Mouse (Mus musculus) spleen, adult 12 weeks (tissue): Measurements from ENCODE around the gene Adamts2.

Source experiments
- DNase-seq: peaks from one replicate; pipeline ENCODE4 v3.0.0; 2022; ENCODE audit warnings: low spot score

The Adamts2 gene

GRCm38 (mm10) chr11:50734129-50734528, 132.2 kb downstream of the Adamts2 start:
- DNase-seq, result no peak

DNA sequence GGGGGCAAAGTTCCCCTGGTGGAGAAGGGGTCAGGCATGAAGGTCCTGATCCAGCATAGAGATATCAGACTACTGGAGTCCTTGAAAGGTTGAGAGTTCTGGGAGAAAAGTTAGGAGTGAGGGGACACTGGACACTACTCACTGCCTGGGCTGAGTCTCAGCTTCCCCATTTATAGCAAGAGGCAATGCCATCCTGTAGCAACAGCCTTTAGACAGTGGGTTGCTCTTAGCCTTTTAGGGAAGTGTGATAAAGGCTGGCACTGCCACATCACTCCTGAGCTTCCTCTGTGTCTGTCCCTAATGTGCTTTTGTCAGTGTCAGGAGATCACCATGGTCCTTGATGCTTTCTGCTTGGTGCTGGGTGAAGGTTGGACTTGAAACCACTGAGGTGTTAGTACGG, 134.7 kb downstream of the Adamts2 start:
- DNase-seq, result no peak

DNA sequence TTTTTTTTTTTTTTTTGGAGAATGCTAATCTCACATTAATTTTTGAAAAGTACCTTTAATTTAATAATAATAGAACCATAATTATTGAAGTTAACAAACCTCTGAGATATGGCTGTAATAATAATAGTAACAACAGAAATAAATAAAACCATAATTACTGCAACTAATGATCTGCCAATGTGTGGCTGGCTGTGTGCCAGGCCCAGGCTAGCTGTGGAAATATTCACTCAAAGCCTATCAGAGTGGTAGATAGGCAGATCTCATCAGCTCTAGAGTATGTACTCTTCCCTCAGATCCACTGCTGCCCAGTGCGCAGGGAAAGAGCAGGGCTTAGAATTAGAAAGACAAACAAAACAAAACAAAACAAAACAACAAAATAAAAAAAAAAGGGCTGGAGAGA, 136.6 kb downstream of the Adamts2 start:
- DNase-seq, result no peak

- no peak for DNase-seq
Observed at GRCm38 (mm10) chr11:50739453-50739852, 137.6 kb downstream of the Adamts2 start.

DNA sequence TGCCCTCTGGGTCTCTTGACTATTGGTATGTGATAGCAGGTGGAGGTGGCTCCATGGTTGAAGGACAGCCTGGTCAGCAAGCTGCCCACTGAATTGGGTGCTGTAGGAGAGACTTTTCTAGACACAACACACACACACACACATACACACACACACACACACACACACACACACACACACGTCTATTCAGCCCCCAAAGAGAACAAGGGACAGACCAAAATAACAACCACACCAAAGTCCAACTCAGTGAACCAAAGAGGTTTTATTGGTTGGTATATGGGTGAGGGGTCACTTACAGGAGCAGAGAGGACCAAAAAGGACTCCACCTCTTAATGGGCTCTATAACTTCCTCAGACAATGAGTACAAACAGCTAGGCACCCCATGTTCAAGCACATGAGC, 140.3 kb downstream of the Adamts2 start:
- DNase-seq, result no peak

- no peak for DNase-seq
Observed at GRCm38 (mm10) chr11:50744971-50745370, 143.1 kb downstream of the Adamts2 start.

DNA sequence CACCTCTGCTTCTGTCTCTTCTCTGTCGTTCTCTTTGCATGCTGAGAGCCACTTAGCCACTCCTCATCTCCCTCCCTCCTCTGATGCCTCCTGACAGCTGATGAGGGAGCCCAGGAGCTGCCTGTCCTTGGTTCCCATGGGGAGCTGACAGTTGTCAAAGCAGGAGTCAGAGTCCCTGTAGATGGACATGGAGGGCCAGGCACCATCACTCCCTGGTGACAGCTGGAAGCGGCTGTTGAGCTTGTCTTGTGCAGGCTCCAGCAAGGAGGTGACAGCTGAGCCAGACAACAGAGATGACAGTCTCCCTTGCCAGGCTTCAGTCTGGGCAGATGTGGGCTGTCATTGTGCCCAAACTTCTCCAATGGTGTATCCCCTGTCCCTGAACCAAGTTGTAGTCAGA, 144.6 kb downstream of the Adamts2 start:
- no peak for DNase-seq

GRCm38 (mm10) chr11:50750983-50751585, 149.2 kb downstream of the Adamts2 start:
- no peak for DNase-seq

GRCm38 (mm10) chr11:50757741-50758140, 155.9 kb downstream of the Adamts2 start:
- no peak for DNase-seq

GRCm38 (mm10) chr11:50766461-50766860, 164.6 kb downstream of the Adamts2 start:
- no peak for DNase-seq

- DNase-seq, result no peak
Observed at GRCm38 (mm10) chr11:50767039-50767438, 165.2 kb downstream of the Adamts2 start.

DNA sequence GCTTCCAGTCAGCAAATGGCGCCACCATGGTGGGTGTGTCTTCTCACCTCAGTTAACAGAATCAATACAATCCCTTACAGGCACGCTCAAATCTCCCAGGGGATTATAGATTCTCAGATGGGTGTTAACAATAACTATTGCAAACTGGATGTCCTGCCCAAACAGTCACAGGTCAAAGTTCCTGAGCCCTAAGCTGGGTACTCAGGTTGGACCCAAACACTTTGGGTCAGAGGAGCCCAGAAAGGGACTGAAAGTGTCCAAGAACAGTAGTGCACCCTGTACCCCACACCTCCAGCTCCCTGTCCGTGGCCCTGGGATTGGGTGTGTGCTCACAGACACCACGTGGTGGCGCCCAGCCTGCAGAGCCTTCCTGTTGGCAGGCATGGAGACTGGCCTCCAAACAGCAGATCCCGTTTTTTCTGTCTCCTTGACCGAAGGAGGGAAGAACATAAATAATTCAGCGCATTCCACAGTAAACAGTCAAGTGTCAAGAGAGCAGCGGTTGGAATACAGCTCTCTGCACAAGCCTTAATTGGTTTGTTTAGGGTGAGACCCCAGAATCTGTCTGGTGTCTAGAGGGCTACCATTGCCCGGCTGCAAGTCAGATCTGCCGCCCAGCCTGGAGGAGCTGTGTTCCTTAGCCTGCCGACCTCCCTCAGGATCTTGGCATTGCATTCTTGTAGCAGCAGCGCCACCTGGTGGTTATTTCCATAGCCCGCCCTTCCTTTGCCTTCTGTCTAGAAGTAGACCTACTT, 167.3 kb downstream of the Adamts2 start:
- peak; percentile 15 for DNase-seq

- no peak for DNase-seq
Observed at GRCm38 (mm10) chr11:50771006-50771405, 169.1 kb downstream of the Adamts2 start.

- no peak for DNase-seq
Observed at GRCm38 (mm10) chr11:50797674-50798073, 195.8 kb downstream of the Adamts2 start.

DNA sequence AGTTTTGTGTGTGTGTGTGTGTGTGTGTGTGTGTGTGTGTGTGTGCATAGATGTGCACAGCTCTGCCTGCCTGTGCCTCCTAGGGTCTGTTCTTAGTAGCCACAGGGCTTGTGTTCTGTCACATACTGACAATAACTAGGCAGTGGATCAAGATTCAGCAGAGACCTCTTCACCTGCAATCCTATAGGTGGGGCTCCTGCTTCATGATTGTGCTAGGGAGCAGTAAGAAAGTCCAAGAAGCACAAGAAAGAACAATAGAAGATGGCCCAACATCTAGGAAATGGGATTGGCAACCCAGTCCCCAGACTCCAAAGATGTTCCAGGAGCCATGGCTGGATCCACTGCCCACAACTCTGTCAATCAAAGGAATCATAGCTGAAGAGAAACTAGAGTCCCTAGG, 197.0 kb downstream of the Adamts2 start:
- DNase-seq, result no peak

- no peak for DNase-seq
Observed at GRCm38 (mm10) chr11:50814233-50814632, 212.3 kb downstream of the Adamts2 start.

GRCm38 (mm10) chr11:50826214-50826613, 224.3 kb downstream of the Adamts2 start:
- DNase-seq, result no peak

GRCm38 (mm10) chr11:50827010-50827953, 225.4 kb downstream of the Adamts2 start, which contains the start of gene Zfp354c:
Gene Zfp354c (minus strand): TSS chr11:50827724.
- peak; percentile 45 for DNase-seq

DNA sequence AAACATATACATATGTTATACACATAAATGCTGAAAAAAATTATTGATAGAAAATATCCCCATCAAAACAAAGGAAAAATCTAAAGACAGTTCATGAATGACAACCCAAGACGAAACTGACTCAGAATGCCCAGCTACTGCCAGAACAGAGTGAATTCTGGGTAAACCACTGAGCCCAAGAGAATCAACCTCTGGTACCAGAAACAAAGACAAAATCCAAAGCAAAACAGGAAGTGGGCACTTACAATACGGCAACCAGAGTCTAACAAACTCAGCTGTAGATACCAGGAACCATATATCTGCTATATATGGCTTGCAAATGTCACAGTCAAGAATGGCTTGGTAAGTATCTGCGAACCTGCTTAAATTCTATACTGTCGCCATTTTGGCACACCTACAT, 233.8 kb downstream of the Adamts2 start:
- no peak for DNase-seq

- DNase-seq, result peak; percentile 66
Observed at GRCm38 (mm10) chr11:50841023-50841735, 239.3 kb downstream of the Adamts2 start, which contains the start of gene Zfp879. Gene Zfp879 (minus strand): TSS chr11:50841552.

DNA sequence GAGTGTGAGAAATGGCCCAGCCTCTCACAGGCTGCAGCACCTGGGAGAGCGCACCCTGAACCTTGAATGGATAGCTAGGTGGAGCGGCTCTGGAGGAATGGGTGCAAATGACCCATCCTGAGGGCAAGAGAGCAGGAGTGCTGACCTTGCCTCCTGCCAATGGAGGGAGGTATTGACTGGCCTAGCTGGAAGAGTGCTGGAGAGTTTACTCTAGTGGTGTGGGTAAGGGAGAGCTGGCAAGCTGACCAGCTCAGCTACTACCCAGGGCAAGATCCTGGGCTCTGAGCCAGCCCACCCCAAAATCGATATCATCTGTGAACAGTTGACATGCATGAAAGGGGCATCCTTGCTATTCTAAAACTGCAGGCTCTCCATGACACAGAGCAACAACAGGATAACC, 244.1 kb downstream of the Adamts2 start:
- no peak for DNase-seq

DNA sequence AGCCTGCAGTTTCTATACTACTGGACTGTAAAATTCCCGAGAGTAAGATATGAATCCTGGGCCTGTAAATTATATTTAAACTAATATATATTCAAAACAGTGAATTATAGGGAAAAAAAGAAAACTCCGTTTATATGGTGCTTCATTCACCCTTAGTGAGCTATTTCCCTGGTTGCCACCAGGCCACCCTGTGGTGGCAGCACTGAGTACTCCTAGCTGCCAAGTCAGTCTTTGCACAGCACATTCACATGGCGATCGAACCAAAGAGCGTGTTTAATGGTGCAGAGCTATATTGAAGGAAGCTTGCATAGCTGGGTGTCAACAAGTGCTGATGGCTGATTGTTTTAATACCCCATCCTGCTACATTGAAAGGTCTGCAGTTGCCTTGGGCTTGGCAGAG, 245.2 kb downstream of the Adamts2 start:
- DNase-seq, result no peak
